Mouse (Mus musculus): ENCODE measurements around the gene Zdhhc25.

- no peak for TF ChIP-seq EP300 (IDR thresholded peaks at IDR 0.05; ENCODE audit: insufficient read depth, low read depth, low read length)
- TF ChIP-seq CTCF (IDR thresholded peaks at IDR 0.05; ENCODE audit: low read depth, low read length) = no peak
- TF ChIP-seq POLR2A (IDR thresholded peaks at IDR 0.05; ENCODE audit: insufficient read depth, low read length) = no peak
Observed at GRCm38 (mm10) chr15:88565307-88565706, 34.8 kb upstream of the Zdhhc25 start.

All from ES-Bruce4 (cell line).